Mouse (Mus musculus) kidney, adult 2 months (tissue): Measurements from ENCODE around the gene Rap1gap. TPM values are rescaled to one million over a fixed set of nuclear protein-coding genes. Genes with fewer than 3 reads are reported as not detected.
A peak's percentile ranks its signal among the peaks of the same experiment; 100 is the strongest.

ENCODE experiments used
- DNase-seq: peaks from one replicate; pipeline ENCODE4 v3.0.0; 2021
- H3K27ac ChIP-seq: fragments of 200-500 bp; 2 replicates; pipeline ENCODE4 v1.5.1; 2012; ENCODE audit warnings: low read depth, low read length, control low read depth, inconsistent platforms; ENCODE audit not compliant: insufficient read depth
- H3K27me3 ChIP-seq: fragments of 200-500 bp; replicated peaks from 2 replicates; pipeline ENCODE4 v1.6.1; 2012; ENCODE audit warnings: mild to moderate bottlenecking, moderate library complexity, low read length, inconsistent platforms; ENCODE audit not compliant: control insufficient read depth, insufficient read depth
- H3K36me3 ChIP-seq: fragments of 200-500 bp; 2 replicates; pipeline ENCODE4 v1.6.1; 2012; ENCODE audit warnings: mild to moderate bottlenecking, moderate library complexity, low read length, inconsistent platforms; ENCODE audit not compliant: control insufficient read depth, insufficient read depth
- H3K4me1 ChIP-seq: fragments of 200-500 bp; 2 replicates; pipeline ENCODE4 v1.6.1; 2011; ENCODE audit warnings: low read length; ENCODE audit not compliant: control insufficient read depth, insufficient read depth
- H3K4me3 ChIP-seq: fragments of 200-500 bp; 2 replicates; pipeline ENCODE4 v1.5.1; 2011; ENCODE audit warnings: mild to moderate bottlenecking, low read depth, low read length, control low read depth; ENCODE audit not compliant: insufficient read depth
- CTCF ChIP-seq: fragments of 200-500 bp; conservative IDR thresholded peaks from 2 replicates; pipeline ENCODE4 v1.5.1; 2011; ENCODE audit warnings: low read depth, mild to moderate bottlenecking, control low read depth, low read length, moderate library complexity, mixed read lengths; ENCODE audit not compliant: insufficient read depth, insufficient read length
- POLR2A ChIP-seq: fragments of 200-500 bp; IDR thresholded peaks from one replicate; pipeline ENCODE4 v1.6.1; 2011; ENCODE audit warnings: low read depth, low read length, control low read depth
- WGBS: fragments of 180-500 bp; shearing (Covaris S2); methylation state at CpG from one replicate; pipeline ENCODE4 v1.1.7; 2018; 5-methylcytosine and 5-hydroxymethylcytosine counted together
- polyA plus RNA-seq: library from polyadenylated mRNA; depleted of rRNA; stranded (reverse); fragments of >200 nt; gene quantifications from 2 replicates; pipeline ENCODE4 v1.2.3, GENCODE M21; 2012; rRNA removed

Rap1gap gene
- polyA plus RNA-seq, 1 experiment = 213 TPM

GRCm38 (mm10) chr4:137774505-137774904, 110.0 kb downstream of the Rap1gap start:
- H3K4me1 ChIP-seq = peaks cover 18% of the 10 kb centered on the region
- H3K27me3 ChIP-seq = no peaks in the 10 kb centered on the region
- TF ChIP-seq POLR2A (no peak), CTCF (no peak; the same call in 1 of the 2 replicates)
- no peaks in the 10 kb centered on the region for H3K36me3 ChIP-seq
- no peak overlapping the region for H3K4me3 ChIP-seq
- WGBS = 66% methylated on average over 6 of the region's 6 CpGs
- peak; percentile 84 for DNase-seq
- H3K27ac ChIP-seq = peak overlapping the region; percentile 84

- DNase-seq = no peak
- H3K4me1 ChIP-seq = peaks cover 14% of the 10 kb centered on the region; the same call in 1 of the 2 replicates
- no peak for TF ChIP-seq POLR2A
- TF ChIP-seq CTCF = no peak
- H3K27ac ChIP-seq = no peak overlapping the region
- H3K27me3 ChIP-seq = no peaks in the 10 kb centered on the region
- no peaks in the 10 kb centered on the region for H3K36me3 ChIP-seq
- no peak overlapping the region for H3K4me3 ChIP-seq
- 94% methylated on average over 4 of the region's 4 CpGs for WGBS
These were observed 113.3 kb downstream of the Rap1gap start for GRCm38 (mm10) chr4:137777866-137778265.

GRCm38 (mm10) chr4:137778397-137779184, 114.1 kb downstream of the Rap1gap start:
- Histone ChIP-seq H3K36me3 (no peaks in the 10 kb centered on the region), H3K4me3 (no peak overlapping the region), H3K4me1 (peaks cover 14% of the 10 kb centered on the region), H3K27ac (no peak overlapping the region), H3K27me3 (no peaks in the 10 kb centered on the region)
- TF ChIP-seq POLR2A = no peak
- no peak for TF ChIP-seq CTCF
- DNase-seq = no peak
- 83% methylated on average over 17 of the region's 17 CpGs for WGBS

Other genes with a start within 250 kb of the Rap1gap start
- gene Cela3b, start 234.2 kb upstream of the Rap1gap start, polyA plus RNA-seq = not detected in 2 replicates
- gene 1700013G24Rik, start 211.4 kb upstream of the Rap1gap start, polyA plus RNA-seq = 0.22 and 0.46 TPM in 2 replicates
- 29.7 and 34.7 TPM in 2 replicates for gene Hspg2, start 196.0 kb upstream of the Rap1gap start, polyA plus RNA-seq
- not detected in 2 replicates for gene Ldlrad2, start 90.2 kb upstream of the Rap1gap start, polyA plus RNA-seq
- gene Usp48, start 71.0 kb upstream of the Rap1gap start, polyA plus RNA-seq = 38.6 and 39.5 TPM in 2 replicates
- 564 and 569 TPM in 2 replicates for gene Alpl, start 131.7 kb downstream of the Rap1gap start, polyA plus RNA-seq
- gene Ece1, start 197.5 kb downstream of the Rap1gap start, polyA plus RNA-seq = 30.7 and 33.7 TPM in 2 replicates